Comparison of ENCODE assay signal across 18 mouse cellular contexts in the genomic region with DNA sequence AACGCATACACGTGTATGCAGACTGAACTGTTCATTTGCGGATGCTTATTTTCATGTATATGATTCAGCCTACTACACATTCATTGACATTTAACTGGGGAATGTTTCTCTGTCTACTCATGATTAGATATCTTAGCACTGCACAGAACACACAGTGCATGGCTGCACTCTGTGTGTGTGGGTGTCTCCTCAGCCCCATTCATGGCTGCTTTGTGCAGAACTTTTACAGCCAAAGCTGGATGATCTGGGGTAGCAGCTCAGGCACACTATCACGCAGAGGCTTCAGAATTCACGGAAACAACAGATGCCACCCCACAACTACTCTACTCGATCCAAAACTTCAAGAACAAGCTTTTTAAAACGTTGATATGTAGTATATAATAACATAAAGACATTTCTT.
DNase-seq lines count a peak whose midpoint lies in the region; ATAC-seq lines count a peak whose summit lies in the region.
"Had no signal": no experiment of that assay in that cellular context is flagged by ENCODE, and none has a peak within 500 bp of the region (broad histone marks: within the 10 kb centered on the region; RNA-seq: fewer than 3 reads in every experiment).

No protein-coding gene starts in this region.

- no peak for DNase-seq in frontal cortex, postnatal 25 days (ENCODE audit: low spot score in 2 of 2)
- peak; percentile 31 for DNase-seq in layer of hippocampus, adult 9-11 months
- DNase-seq in layer of hippocampus, postnatal 25 days (ENCODE audit: extremely low spot score in 1 of 2, low spot score in 1 of 2), result no peak
- peak; percentile 40 for DNase-seq in right cerebral cortex, adult 18-20 months
- no peak for DNase-seq in right cerebral cortex, postnatal 14 days
- peak; percentile 16 to 26 for DNase-seq in right cerebral cortex, postnatal 36 days (ENCODE audit: low spot score in 2 of 2)
- DNase-seq: adrenal gland, postnatal 10 days; cerebellum, adult 11-12 months; cerebellum, adult 9-10 months; cerebellum, postnatal 25 days; gastrocnemius, postnatal 10 days; heart, adult 18-20 months; heart, postnatal 10 days; heart, postnatal 4 days had no signal

- ATAC-seq in frontal cortex, adult (ENCODE audit: low TSS enrichment), result peak; percentile 98
- ATAC-seq in inflammation-experienced regulatory T-cells, adult 6 months, result no peak
- ATAC-seq: forebrain, embryonic 16.5 days; hindbrain, embryonic 16.5 days had no signal

Comparison
In these comparisons a context has a peak if more than half of its experiments do, and no peak if none do; other contexts are left out.
1. DNase-seq: peak in layer of hippocampus, adult 9-11 months (single experiment), right cerebral cortex, adult 18-20 months (single experiment) and right cerebral cortex, postnatal 36 days (2 of 2); none in frontal cortex, postnatal 25 days (0 of 2), layer of hippocampus, postnatal 25 days (0 of 2) and right cerebral cortex, postnatal 14 days (single experiment).